Mouse (Mus musculus): ENCODE results near the gene Pirt. TPM values are rescaled to one million over a fixed set of nuclear protein-coding genes. Genes with fewer than 3 reads are reported as not detected.

Pirt gene
- total RNA-seq (2015; ENCODE audit: low replicate concordance) (not detected in 2 replicates), total RNA-seq (2017; ENCODE audit: low replicate concordance) (not detected in 2 replicates)

DNA sequence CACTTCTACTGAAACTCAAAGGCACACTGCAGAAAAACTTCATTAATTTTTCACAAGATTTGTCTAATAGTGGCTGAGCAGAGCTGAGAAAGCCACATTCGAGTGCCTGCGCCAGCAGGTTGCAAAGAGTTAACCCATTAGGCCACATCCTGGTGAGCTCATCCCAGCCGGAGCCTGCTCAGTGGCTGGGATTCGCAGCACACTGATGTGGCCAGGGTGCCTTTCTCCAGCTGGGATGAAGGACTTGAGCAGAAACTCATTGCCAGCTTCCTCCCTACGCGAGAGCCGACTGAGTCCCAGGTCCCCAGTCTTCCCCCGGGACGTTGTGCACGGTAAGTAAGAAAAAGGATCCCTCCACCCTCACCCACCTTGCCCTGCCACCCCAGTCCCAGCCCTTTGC is at the start of gene Pirt:
Gene Pirt, plus strand, starts transcription at position 171 of the 400 bp plus-strand sequence.
- no peak for ATAC-seq (replicated peaks; ENCODE audit: low FRiP score, poor library complexity, severe bottlenecking)

- ATAC-seq (replicated peaks; ENCODE audit: low FRiP score, poor library complexity, severe bottlenecking) = no peak
These were observed 40.1 kb upstream of the Pirt start for GRCm38 (mm10) chr11:66871701-66872100.

- no peak for ATAC-seq (replicated peaks; ENCODE audit: low FRiP score, poor library complexity, severe bottlenecking)
These were observed 38.9 kb upstream of the Pirt start for GRCm38 (mm10) chr11:66872773-66873470.

DNA sequence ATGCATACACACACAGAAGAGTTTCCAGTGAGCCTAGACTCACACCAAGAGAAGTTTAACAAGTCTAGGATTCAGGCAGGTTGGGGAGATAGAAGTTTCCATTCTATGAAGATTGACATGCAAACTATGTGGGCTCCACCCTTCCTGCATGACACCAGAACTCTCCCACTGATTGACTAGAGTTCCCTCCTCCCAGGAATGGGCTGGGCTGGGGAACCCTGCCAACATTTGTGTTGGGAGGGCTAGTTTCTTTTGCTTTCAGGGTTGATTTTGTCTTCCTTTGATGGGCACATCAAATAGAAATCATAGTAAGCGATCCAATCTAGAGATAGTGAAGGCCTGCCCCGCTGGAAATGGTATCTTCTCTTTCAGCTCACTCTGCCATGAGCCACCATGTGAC is 30.5 kb upstream of the Pirt start:
- no peak for ATAC-seq (replicated peaks; ENCODE audit: low FRiP score, poor library complexity, severe bottlenecking)

DNA sequence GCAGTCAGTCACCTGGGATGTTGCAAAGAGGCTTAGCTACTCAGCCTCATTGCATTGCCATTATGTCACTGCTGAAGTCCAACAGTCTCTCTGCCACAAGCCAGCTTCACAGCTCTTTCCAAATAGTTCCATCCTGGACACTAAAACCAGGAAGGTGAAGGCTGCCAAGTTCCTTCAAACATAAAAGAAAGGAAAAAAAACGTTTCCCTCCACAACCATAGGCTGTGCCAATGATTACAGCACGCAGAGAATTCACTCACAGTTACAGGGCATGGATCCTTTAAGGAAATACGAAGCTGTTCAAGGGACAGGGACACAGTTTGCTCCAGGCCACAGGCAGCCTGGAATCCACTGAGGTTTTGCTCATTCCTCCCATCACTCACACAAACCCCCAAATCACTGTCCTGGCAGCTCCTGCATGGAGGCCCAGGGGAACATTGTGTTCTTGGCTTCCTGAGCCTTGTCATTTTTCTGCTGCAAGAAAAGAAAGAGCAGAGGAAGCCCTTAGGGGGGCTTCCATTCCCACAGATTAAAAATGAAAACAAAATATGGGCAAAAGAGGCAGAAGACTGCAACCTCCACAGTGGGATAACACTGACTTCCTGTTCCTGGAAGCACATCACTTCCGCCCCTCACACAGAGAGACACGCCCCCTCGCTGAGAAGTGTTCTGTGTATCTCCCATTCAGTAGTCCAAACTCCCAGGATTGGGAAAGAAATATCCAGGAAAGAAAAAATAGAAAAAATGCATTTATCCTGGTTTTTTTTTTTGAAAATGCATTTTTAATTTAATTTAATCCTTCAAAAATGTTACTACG is 29.3 kb upstream of the Pirt start:
- no peak for ATAC-seq (replicated peaks; ENCODE audit: low FRiP score, poor library complexity, severe bottlenecking)

GRCm38 (mm10) chr11:66892536-66892935 is 19.2 kb upstream of the Pirt start:
- no peak for ATAC-seq (replicated peaks; ENCODE audit: low FRiP score, poor library complexity, severe bottlenecking)

DNA sequence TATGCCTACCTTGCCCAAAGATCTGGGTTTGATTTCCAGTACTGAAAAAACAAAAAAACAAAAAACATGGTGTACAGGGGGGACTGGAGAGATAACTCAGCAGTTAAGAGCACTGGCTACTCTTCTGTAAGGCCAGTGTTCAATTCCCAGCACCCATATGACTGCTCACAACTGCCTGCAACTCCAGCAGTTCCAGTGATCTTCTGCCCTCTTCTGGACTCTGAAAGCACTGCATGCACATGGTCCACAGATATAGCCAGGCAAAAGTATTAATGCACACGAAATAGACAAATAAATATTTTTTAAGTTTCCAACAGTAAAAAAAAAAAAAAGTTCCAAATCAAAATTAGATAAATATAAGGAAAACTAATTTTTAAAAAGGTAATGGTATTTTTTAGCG is 13.0 kb upstream of the Pirt start:
- ATAC-seq (replicated peaks; ENCODE audit: low FRiP score, poor library complexity, severe bottlenecking) = no peak

- peak; percentile 62; the same call in 1 of the 2 replicates for ATAC-seq (replicated peaks; ENCODE audit: low FRiP score, poor library complexity, severe bottlenecking)
These were observed 12.4 kb upstream of the Pirt start for GRCm38 (mm10) chr11:66899426-66899825.

- ATAC-seq (replicated peaks; ENCODE audit: low FRiP score, poor library complexity, severe bottlenecking) = no peak
These were observed 9.0 kb upstream of the Pirt start for GRCm38 (mm10) chr11:66902801-66903200.

DNA sequence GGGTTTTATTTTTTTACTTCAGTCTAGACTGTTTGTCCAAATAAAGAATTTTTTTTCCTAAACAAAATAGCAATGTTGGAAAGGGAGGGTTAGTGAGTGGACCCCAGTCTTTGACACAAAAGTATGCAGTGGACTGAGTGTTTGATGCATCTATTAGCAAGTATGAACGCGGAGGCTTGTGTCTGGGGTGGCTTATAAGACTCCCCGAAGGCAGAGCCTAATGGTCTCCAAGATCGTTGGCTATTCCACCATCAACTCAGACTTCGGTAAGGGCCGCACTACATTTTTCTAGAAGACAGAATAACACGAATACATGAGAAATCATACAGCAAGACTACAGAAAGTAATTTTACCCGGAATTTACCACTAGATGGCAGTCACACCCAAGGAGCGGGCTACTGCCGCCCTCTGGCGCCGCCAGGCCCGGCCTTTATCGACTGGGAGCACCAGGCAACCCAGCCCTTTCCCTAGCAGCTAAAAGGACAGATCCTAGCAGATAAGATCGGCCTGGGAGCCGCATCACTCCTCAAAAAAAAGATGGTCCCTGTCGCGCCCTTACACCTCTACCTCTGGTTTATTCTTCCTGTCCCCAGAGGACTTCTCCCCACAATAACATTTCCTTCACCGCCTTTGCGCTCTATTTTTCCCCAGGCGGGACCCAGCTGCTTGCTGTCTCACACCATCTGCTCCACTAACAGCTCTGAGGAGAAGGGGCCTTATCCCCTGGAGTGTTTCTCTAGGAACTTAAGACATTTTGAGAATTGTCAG is 6.0 kb upstream of the Pirt start:
- ATAC-seq (replicated peaks; ENCODE audit: low FRiP score, poor library complexity, severe bottlenecking) = no peak; the same call in 1 of the 2 replicates

- ATAC-seq (replicated peaks; ENCODE audit: low FRiP score, poor library complexity, severe bottlenecking) = no peak
These were observed 1.0 kb downstream of the Pirt start for GRCm38 (mm10) chr11:66912531-66913458.

DNA sequence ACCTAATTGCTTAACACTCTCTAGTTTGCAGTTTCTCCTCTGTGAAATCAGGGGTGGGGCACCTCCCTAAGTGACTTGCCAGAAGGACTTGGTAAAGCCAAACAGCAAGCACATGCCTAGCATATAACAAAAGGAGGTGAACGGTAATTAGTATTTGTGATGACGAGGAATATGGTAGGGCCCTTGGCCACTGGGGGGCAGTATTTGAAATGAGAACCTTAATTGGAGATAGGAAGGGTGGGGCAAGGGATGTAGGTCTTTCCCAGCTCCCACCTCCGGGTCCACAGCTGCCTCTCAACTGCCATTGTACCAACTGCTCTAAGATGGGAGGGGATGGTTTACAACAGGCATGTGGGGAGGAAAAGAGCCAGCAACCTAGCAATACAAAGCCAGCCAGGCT is 2.5 kb downstream of the Pirt start:
- ATAC-seq (replicated peaks; ENCODE audit: low FRiP score, poor library complexity, severe bottlenecking) = no peak

DNA sequence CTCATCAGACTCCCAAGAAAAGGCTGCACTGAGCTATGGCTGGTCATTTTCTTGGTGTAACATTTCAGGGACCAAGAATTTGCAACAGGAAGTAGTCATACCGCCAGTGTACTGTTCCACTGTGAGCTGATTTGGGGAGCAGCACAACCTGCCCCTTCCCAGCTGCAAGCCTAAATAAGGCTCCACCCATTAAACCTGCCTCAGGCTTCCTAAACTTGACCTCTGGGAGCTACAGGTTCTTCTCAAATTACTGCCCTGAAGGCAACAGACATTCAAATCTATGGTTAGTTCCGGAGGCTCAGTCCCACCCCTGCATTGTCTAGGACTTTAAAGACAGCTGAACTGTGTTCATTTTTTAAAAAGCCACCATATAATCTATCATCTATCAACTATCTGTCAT is 8.2 kb downstream of the Pirt start:
- no peak for ATAC-seq (replicated peaks; ENCODE audit: low FRiP score, poor library complexity, severe bottlenecking)

DNA sequence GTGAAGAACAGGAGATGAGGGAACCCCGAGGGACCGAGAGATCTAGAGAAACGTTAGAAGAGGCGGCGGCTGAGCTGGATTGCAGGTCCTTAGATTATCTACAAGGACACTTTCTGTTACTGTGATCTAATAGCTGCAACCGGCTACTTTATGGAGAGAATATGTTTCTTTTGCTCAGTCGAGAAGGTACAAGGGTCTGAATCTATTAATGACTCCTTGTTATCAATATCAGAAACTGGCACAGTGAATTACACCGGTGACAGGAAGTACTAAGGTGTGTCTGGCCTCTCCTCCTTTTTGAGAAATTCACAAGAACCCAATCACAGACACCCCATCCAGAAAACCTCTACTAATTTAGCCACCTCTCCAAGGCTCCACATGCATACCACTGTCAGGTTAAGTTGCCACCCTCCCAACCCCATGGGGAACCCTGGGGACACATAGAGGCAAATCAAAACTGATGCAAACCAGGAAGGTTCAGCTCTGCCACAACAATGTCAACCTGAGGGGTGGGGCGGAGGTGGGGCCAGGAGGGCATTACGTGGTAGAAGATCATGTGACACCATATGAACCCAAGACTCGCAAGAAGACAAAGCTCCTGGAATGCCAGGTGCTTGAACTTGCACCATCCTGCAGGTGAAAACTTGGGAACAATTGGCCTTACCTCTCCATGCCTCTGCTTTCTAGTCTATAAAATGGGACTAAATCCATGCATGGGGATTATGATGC is 12.5 kb downstream of the Pirt start:
- no peak for ATAC-seq (replicated peaks; ENCODE audit: low FRiP score, poor library complexity, severe bottlenecking)

- ATAC-seq (replicated peaks; ENCODE audit: low FRiP score, poor library complexity, severe bottlenecking) = no peak
These were observed 16.5 kb downstream of the Pirt start for GRCm38 (mm10) chr11:66928311-66928710.

DNA sequence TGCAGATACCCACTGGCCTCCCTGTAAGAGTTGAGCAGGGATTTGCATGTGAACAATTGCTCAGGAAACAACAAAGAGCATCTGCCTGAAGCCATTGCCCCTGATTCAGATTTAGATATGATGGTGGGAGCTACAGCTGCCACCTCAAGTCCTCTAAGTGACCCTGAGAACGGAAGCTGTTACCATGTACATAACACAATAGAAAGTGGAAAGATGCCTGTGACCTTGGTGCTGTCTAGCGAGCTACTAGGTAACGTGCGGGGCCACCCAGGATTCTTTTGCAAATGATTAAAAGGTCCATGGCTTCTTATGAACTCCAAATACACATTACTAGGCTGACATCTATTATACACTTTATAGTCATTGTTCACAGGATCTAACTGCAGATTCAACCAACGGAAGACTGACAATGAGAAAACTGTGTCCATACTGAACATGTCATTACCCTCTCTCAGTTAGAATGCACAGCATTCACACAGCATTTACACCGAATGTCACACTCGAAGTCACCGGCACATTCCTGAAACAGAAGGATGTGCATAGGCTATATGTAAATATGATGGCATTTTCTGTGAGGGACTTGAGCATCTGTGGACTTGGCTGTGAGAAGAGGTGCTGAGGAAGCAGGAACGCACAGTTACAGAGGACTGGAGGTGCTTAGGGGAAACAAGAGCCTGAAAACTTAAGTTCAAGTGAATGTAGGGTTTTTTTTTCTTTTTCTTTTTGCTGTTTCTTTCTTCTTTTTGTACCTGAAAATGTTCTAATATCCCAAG is 21.2 kb downstream of the Pirt start:
- ATAC-seq (replicated peaks; ENCODE audit: low FRiP score, poor library complexity, severe bottlenecking) = no peak

DNA sequence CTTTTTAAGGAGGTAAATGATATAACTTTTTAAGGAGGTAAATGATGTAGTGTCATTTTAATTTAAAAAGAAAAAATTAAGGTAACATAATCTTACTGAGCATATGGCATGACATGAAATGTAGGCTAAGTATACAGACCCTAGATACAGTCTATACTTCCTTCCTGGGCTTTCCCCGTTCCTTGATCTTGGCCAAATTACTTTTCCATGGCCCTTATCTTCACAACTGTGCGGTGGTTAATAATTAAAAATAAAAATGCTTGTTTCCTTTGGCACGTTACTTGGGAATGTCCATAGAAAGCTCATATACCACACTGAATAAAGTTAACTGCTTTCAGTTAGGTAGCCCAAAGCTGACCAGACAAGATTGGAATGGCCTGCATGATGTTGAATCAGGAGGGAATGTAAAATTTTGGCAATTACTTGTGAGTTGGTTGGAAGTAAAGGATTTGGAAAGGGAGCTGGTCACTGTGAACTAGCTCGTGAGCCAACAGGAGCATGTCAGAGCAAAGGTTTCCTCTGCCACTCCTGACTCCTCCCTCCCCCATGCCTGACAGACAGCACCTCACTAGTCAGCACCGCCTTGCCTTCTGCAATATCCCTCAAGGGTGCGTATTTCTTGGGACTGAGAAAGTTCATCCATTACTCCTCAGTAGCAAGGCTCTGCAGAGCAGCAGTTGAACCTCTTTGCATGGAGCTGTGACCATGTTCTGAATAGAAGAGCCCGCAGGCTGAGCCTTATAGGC is 22.8 kb downstream of the Pirt start:
- no peak for ATAC-seq (replicated peaks; ENCODE audit: low FRiP score, poor library complexity, severe bottlenecking)

Measured in erythroblast, adult 5-6 weeks (primary cell).